Mouse (Mus musculus) liver, postnatal 0 days (tissue): ENCODE measurements at regions not wholly inside any gene's neighbourhood (a gene's known extent, or its start where the extent isn't known, plus 50 kb on each side); places are given as distances from the start of the nearest gene placed in this dataset.

Source experiments
- CTCF ChIP-seq: sonication (generic); IDR thresholded peaks from 2 replicates; pipeline ENCODE4 v1.5.1; 2016; ENCODE audit warnings: antibody characterized with exemption, low read depth
- EP300 ChIP-seq: IDR thresholded peaks from 2 replicates; pipeline ENCODE4 v1.6.1; 2016; ENCODE audit warnings: antibody characterized with exemption, low read depth, mild to moderate bottlenecking

DNA sequence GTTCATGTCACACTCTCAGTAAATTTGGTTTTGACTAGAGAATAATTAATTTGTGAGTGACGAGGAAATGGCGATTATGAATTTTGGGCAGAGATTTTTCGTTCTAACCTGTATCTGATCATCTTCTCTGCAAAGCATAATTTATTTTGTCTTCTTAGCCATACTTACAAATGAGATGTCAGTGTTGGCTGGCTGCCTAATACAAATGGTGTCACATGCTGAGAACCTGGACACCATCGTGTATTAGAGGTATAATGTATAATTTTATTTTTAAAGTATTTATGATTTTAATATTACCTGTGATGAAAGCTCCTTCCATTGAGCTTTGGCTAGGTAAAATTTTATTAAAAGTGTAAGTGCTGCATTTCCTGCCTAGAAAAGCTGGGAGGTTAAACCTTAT, 266.2 kb downstream of the Ipmk start:
- TF ChIP-seq CTCF (no peak), EP300 (no peak)
